Mouse (Mus musculus): ENCODE measurements around the gene As3mt. TPM values are rescaled to one million over a fixed set of nuclear protein-coding genes. Genes with fewer than 3 reads are reported as not detected.
A peak's percentile ranks its signal among the peaks of the same experiment; 100 is the strongest.

As3mt gene
- polyA plus RNA-seq, 1 experiment = 4.1 TPM

- no peaks in the 10 kb centered on the region for H3K36me3 ChIP-seq (ENCODE audit: control insufficient read depth, insufficient read depth)
- H3K27me3 ChIP-seq (ENCODE audit: control insufficient read depth, insufficient read depth, insufficient read length) = no peaks in the 10 kb centered on the region
- peak overlapping the region; percentile 79 for H3K4me2 ChIP-seq (ENCODE audit: low read depth)
- no peaks in the 10 kb centered on the region for H3K79me2 ChIP-seq (ENCODE audit: control insufficient read depth, insufficient read depth)
- TF ChIP-seq SRF (IDR thresholded peaks at IDR 0.05; ENCODE audit: control insufficient read depth, insufficient read length, low read depth) (no peak), MYOD1 (IDR thresholded peaks at IDR 0.05; ENCODE audit: control insufficient read depth in 1 of 3, insufficient read length in 2 of 3, low read depth in 2 of 3) (no peak), MYOG (IDR thresholded peaks at IDR 0.05; ENCODE audit: control insufficient read depth in 1 of 3, insufficient read depth in 1 of 3, insufficient read length in 2 of 3, low read depth in 2 of 3) (no peak), POLR2AphosphoS2 (IDR thresholded peaks at IDR 0.05; ENCODE audit: insufficient read length, low read depth) (no peak), POLR2A (IDR thresholded peaks at IDR 0.05; ENCODE audit: insufficient read length, low read depth) (no peak)
- no peak overlapping the region for H3ac ChIP-seq (ENCODE audit: control insufficient read depth, insufficient read length)
- H3K4me3 ChIP-seq = peak overlapping the region; percentile 51
Observed at GRCm38 (mm10) chr19:46762992-46763342, 55.7 kb downstream of the As3mt start.

DNA sequence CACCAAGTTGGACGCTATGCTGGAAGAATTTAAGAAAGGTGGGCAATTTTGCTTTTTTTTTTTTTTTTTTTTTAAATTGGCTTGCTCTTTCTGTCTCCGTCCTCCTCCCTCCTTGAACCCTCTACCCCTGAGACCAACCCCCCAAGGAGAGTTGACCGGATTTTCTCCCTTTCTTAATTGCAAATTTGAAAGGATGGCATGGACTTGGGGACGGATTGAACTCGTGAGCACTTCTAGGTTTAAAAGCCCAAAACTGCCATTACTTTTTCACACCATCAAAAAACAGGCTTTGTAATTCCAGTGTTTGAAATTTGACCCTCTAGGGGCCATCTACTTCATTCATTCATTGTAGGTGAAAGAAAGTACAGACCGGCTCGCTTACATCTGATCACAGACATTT lies 56.1 kb downstream of the As3mt start:
- H3K4me3 ChIP-seq = peak overlapping the region; percentile 51
- no peaks in the 10 kb centered on the region for H3K36me3 ChIP-seq (ENCODE audit: control insufficient read depth, insufficient read depth)
- H3K4me2 ChIP-seq (ENCODE audit: low read depth) = peak overlapping the region; percentile 52
- H3ac ChIP-seq (ENCODE audit: control insufficient read depth, insufficient read length) = no peak overlapping the region
- H3K79me2 ChIP-seq (ENCODE audit: control insufficient read depth, insufficient read depth) = no peaks in the 10 kb centered on the region
- H3K27me3 ChIP-seq (ENCODE audit: control insufficient read depth, insufficient read depth, insufficient read length) = no peaks in the 10 kb centered on the region
- TF ChIP-seq POLR2AphosphoS2 (IDR thresholded peaks at IDR 0.05; ENCODE audit: insufficient read length, low read depth) (no peak), TCF3 (IDR thresholded peaks at IDR 0.05; ENCODE audit: insufficient read length, low read depth) (no peak), USF1 (IDR thresholded peaks at IDR 0.05; ENCODE audit: low read depth) (no peak), SRF (IDR thresholded peaks at IDR 0.05; ENCODE audit: control insufficient read depth, insufficient read length, low read depth) (no peak), E2F4 (IDR thresholded peaks at IDR 0.05; ENCODE audit: insufficient read depth) (no peak), MAX (IDR thresholded peaks at IDR 0.05; ENCODE audit: low read depth) (no peak), MYOD1 (IDR thresholded peaks at IDR 0.05; ENCODE audit: control insufficient read depth in 1 of 3, insufficient read length in 2 of 3, low read depth in 2 of 3) (no peak), CEBPB (IDR thresholded peaks at IDR 0.05; ENCODE audit: insufficient read depth, poor library complexity, severe bottlenecking) (no peak)

DNA sequence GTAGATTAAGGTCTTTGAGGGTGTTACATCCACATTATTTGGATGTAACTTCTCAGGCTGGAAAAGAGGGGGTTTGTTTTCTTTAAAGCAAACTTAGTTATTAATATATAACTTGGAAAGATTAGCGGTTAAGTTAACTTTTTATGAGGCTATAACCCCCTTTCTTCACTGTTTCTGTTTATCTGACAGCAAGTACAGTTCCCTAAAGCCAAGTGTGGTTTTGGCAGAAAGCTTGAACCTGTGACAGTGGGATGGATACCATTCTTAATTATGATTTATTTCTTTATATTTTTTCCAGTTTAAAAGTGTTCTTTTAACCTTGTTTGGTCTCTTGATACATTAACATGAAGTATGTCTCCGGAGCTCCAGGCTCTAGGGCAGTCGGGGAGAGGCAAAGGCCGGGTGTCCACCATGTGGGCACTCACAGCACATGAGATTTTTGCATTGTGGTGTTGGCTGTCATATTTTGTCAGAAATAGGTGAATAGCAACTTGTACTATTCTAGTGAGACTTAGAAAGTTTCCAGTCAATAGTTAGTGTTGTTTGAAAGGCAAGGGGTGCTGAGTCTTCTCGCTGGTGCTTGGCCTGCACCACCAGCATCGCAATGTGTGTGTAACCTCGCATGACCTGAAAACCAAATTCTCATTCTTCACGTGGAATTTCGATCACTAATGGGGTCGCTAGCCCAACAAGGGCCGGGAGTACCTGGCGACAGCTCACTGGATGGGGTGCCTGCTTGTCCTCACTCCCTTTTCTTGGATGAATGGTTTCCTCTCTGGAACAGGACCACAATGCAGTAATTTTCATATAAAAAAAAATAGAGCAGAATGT lies 56.9 kb downstream of the As3mt start:
- no peaks in the 10 kb centered on the region for H3K27me3 ChIP-seq (ENCODE audit: control insufficient read depth, insufficient read depth, insufficient read length)
- H3K4me2 ChIP-seq (ENCODE audit: low read depth) = peak overlapping the region; percentile 52
- H3K36me3 ChIP-seq (ENCODE audit: control insufficient read depth, insufficient read depth) = no peaks in the 10 kb centered on the region
- TF ChIP-seq MYOD1 (IDR thresholded peaks at IDR 0.05; ENCODE audit: control insufficient read depth in 1 of 3, insufficient read length in 2 of 3, low read depth in 2 of 3) (no peak), SRF (IDR thresholded peaks at IDR 0.05; ENCODE audit: control insufficient read depth, insufficient read length, low read depth) (no peak), MAX (IDR thresholded peaks at IDR 0.05; ENCODE audit: low read depth) (no peak), POLR2A (IDR thresholded peaks at IDR 0.05; ENCODE audit: insufficient read length, low read depth) (no peak), TCF12 (IDR thresholded peaks at IDR 0.05; ENCODE audit: insufficient read depth, poor library complexity, severe bottlenecking) (no peak), POLR2AphosphoS2 (IDR thresholded peaks at IDR 0.05; ENCODE audit: insufficient read length, low read depth) (no peak), TCF3 (IDR thresholded peaks at IDR 0.05; ENCODE audit: insufficient read length, low read depth) (no peak), E2F4 (IDR thresholded peaks at IDR 0.05; ENCODE audit: insufficient read depth) (no peak), MYOG (IDR thresholded peaks at IDR 0.05; ENCODE audit: control insufficient read depth in 1 of 3, insufficient read depth in 1 of 3, insufficient read length in 2 of 3, low read depth in 2 of 3) (no peak), USF1 (IDR thresholded peaks at IDR 0.05; ENCODE audit: low read depth) (no peak), REST (IDR thresholded peaks at IDR 0.05; ENCODE audit: insufficient read depth, insufficient read length) (no peak), CEBPB (IDR thresholded peaks at IDR 0.05; ENCODE audit: insufficient read depth, poor library complexity, severe bottlenecking) (no peak)
- H3ac ChIP-seq (ENCODE audit: control insufficient read depth, insufficient read length) = no peak overlapping the region
- H3K79me2 ChIP-seq (ENCODE audit: control insufficient read depth, insufficient read depth) = no peaks in the 10 kb centered on the region
- H3K4me3 ChIP-seq = no peak overlapping the region

GRCm38 (mm10) chr19:46764763-46765117 lies 57.5 kb downstream of the As3mt start:
- TF ChIP-seq POLR2AphosphoS2 (IDR thresholded peaks at IDR 0.05; ENCODE audit: insufficient read length, low read depth) (no peak), MYOD1 (IDR thresholded peaks at IDR 0.05; ENCODE audit: control insufficient read depth in 1 of 3, insufficient read length in 2 of 3, low read depth in 2 of 3) (no peak), USF1 (IDR thresholded peaks at IDR 0.05; ENCODE audit: low read depth) (no peak), TCF12 (IDR thresholded peaks at IDR 0.05; ENCODE audit: insufficient read depth, poor library complexity, severe bottlenecking) (no peak), E2F4 (IDR thresholded peaks at IDR 0.05; ENCODE audit: insufficient read depth) (no peak), TCF3 (IDR thresholded peaks at IDR 0.05; ENCODE audit: insufficient read length, low read depth) (no peak), REST (IDR thresholded peaks at IDR 0.05; ENCODE audit: insufficient read depth, insufficient read length) (no peak), CEBPB (IDR thresholded peaks at IDR 0.05; ENCODE audit: insufficient read depth, poor library complexity, severe bottlenecking) (no peak), POLR2A (IDR thresholded peaks at IDR 0.05; ENCODE audit: insufficient read length, low read depth) (no peak), SRF (IDR thresholded peaks at IDR 0.05; ENCODE audit: control insufficient read depth, insufficient read length, low read depth) (no peak), MAX (IDR thresholded peaks at IDR 0.05; ENCODE audit: low read depth) (no peak), MYOG (IDR thresholded peaks at IDR 0.05; ENCODE audit: control insufficient read depth in 1 of 3, insufficient read depth in 1 of 3, insufficient read length in 2 of 3, low read depth in 2 of 3) (no peak)
- H3K36me3 ChIP-seq (ENCODE audit: control insufficient read depth, insufficient read depth) = no peaks in the 10 kb centered on the region
- H3K4me2 ChIP-seq (ENCODE audit: low read depth) = peak overlapping the region; percentile 52
- H3K4me3 ChIP-seq = no peak overlapping the region
- H3K79me2 ChIP-seq (ENCODE audit: control insufficient read depth, insufficient read depth) = no peaks in the 10 kb centered on the region
- no peaks in the 10 kb centered on the region for H3K27me3 ChIP-seq (ENCODE audit: control insufficient read depth, insufficient read depth, insufficient read length)
- no peak overlapping the region for H3ac ChIP-seq (ENCODE audit: control insufficient read depth, insufficient read length)

All from myocyte (in vitro differentiated cells).